Mouse (Mus musculus): ENCODE results near the gene Olfr374. TPM values are rescaled to one million over a fixed set of nuclear protein-coding genes. Genes with fewer than 3 reads are reported as not detected.
A peak's percentile ranks its signal among the peaks of the same experiment; 100 is the strongest.

Gene Olfr374
- total and polyA plus RNA-seq, 3 experiments, result not detected

- WGBS, result 6% methylated on average over 47 of the region's 49 CpGs
- DNase-seq, result peak; percentile 87
- peaks cover 5% of the 10 kb centered on the region; the same call in 1 of the 2 replicates for H3K79me2 ChIP-seq (replicated peaks; ENCODE audit: control insufficient read depth, insufficient read depth, low read length)
- peak; percentile 74 for TF ChIP-seq POLR2A (IDR thresholded peaks at IDR 0.05; ENCODE audit: insufficient read depth, low read depth, low read length)
- TF ChIP-seq CTCF (IDR thresholded peaks at IDR 0.05), result no peak
- no peaks in the 10 kb centered on the region for H3K27me3 ChIP-seq (ENCODE audit: control insufficient read depth, insufficient read depth, low read length)
- H3K9ac ChIP-seq (ENCODE audit: low read depth, low read length), result peak within 1 kb of the TSS; percentile 100
- H3K4me1 ChIP-seq (ENCODE audit: control insufficient read depth, insufficient read depth, low read length), result peaks cover 16% of the 10 kb centered on the region
- peak within 1 kb of the TSS; percentile 81 for H3K4me3 ChIP-seq
- intact Hi-C loops (cut with DNase I), result loop anchor here (1.0 kb wide), 1 partner anchor 25 kb away; no protein-coding TSS in a partner anchor
- peaks cover 9% of the 10 kb centered on the region for H3K36me3 ChIP-seq (ENCODE audit: control insufficient read depth, insufficient read depth, low read length)
- H3K27ac ChIP-seq, result peak within 1 kb of the TSS; percentile 98
These were observed 28.1 kb downstream of the Olfr374 start, which contains the start of gene Tpm4 for GRCm38 (mm10) chr8:72134756-72135445. Gene Tpm4 (plus strand): TSS chr8:72134975.

- peaks cover 16% of the 10 kb centered on the region for H3K4me1 ChIP-seq (ENCODE audit: control insufficient read depth, insufficient read depth, low read length)
- intact Hi-C loops (cut with DNase I), result loop anchor here (1.0 kb wide), 1 partner anchor 25 kb away; no protein-coding TSS in a partner anchor
- peak; percentile 74 to 75 for DNase-seq
- no peaks in the 10 kb centered on the region for H3K27me3 ChIP-seq (ENCODE audit: control insufficient read depth, insufficient read depth, low read length)
- peaks cover 5% of the 10 kb centered on the region; the same call in 1 of the 2 replicates for H3K79me2 ChIP-seq (replicated peaks; ENCODE audit: control insufficient read depth, insufficient read depth, low read length)
- TF ChIP-seq POLR2A (IDR thresholded peaks at IDR 0.05; ENCODE audit: insufficient read depth, low read depth, low read length) (no peak), EP300 (IDR thresholded peaks at IDR 0.05; ENCODE audit: insufficient read depth, low read depth, low read length) (no peak), CTCF (IDR thresholded peaks at IDR 0.05) (peak; percentile 55)
- peak overlapping the region; percentile 100 for H3K9ac ChIP-seq (ENCODE audit: low read depth, low read length)
- H3K27ac ChIP-seq, result peak overlapping the region; percentile 98
- whole genome bisulfite sequencing, result under 1% methylated on average over 60 of the region's 62 CpGs
- H3K36me3 ChIP-seq (ENCODE audit: control insufficient read depth, insufficient read depth, low read length), result peaks cover 9% of the 10 kb centered on the region
- H3K4me3 ChIP-seq, result peak overlapping the region; percentile 81
These were observed 28.8 kb downstream of the Olfr374 start for GRCm38 (mm10) chr8:72135446-72136301.

DNA sequence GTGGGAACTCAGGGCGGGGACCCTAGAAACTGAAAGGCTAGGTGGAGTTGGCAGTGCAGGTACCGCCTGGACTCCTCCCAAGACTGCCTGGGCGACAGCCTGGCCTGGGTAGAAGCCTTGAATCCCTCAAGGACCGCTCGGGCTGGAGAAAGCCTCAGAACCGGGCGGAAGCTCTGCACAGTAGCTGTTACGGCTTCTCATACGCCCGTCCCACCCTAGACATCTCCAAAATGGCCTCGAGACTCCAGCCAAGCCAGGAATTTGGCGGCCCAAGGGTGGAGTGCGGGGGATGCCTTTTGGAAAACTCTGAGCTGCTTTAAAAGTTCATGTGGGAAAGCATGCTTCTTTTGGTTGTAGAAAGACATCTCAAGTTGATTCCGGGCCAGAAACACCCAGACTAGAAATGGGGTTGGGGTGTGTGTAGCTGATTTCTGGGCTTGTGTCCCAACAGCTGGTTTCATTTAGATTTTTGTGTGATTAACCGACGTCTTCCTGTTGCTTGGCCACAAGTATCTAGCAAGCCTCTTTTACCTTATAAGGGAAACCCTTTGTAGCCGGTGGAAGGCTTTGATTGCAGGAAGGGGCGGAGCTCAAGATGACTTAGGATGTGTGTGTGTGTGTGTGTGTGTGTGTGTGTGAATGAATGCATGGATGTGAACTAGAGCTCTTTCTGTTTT lies 29.6 kb downstream of the Olfr374 start:
- peak; percentile 77; the same call in 1 of the 2 replicates for TF ChIP-seq EP300 (IDR thresholded peaks at IDR 0.05; ENCODE audit: insufficient read depth, low read depth, low read length)
- peak; percentile 69 for TF ChIP-seq POLR2A (IDR thresholded peaks at IDR 0.05; ENCODE audit: insufficient read depth, low read depth, low read length)
- TF ChIP-seq CTCF (IDR thresholded peaks at IDR 0.05), result no peak
- no peaks in the 10 kb centered on the region for H3K27me3 ChIP-seq (ENCODE audit: control insufficient read depth, insufficient read depth, low read length)
- H3K4me1 ChIP-seq (ENCODE audit: control insufficient read depth, insufficient read depth, low read length), result peaks cover 16% of the 10 kb centered on the region
- peak overlapping the region; percentile 98 for H3K27ac ChIP-seq
- peak overlapping the region; percentile 81 for H3K4me3 ChIP-seq
- H3K79me2 ChIP-seq (replicated peaks; ENCODE audit: control insufficient read depth, insufficient read depth, low read length), result peaks cover 5% of the 10 kb centered on the region; the same call in 1 of the 2 replicates
- peak overlapping the region; percentile 100 for H3K9ac ChIP-seq (ENCODE audit: low read depth, low read length)
- peaks cover 16% of the 10 kb centered on the region for H3K36me3 ChIP-seq (ENCODE audit: control insufficient read depth, insufficient read depth, low read length)
- WGBS, result 5% methylated on average over 18 of the region's 18 CpGs
- intact Hi-C loops (cut with DNase I), result no loop called here
- peak; percentile 75 to 85 for DNase-seq

DNA sequence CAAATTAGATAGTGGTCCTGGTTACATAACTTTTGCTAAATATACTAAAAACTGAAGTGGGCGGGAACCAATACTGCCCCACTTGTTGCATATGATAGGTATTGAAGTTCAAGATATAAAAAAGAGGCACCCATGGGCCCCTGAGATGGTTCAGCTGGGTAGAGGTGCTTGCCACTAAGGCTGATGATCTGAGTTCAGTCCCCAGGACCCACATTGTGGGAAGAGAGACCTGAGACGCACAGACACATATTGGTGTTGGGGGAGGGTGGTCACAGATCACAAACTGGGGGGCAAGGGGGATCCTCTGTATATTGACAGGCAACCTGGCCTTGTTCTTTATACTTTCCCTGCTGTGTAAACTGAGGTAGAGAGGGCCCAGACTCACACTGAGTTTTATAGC lies 30.6 kb downstream of the Olfr374 start:
- Histone ChIP-seq H3K36me3 (ENCODE audit: control insufficient read depth, insufficient read depth, low read length) (peaks cover 25% of the 10 kb centered on the region), H3K9ac (ENCODE audit: low read depth, low read length) (no peak overlapping the region), H3K27me3 (ENCODE audit: control insufficient read depth, insufficient read depth, low read length) (no peaks in the 10 kb centered on the region), H3K4me1 (ENCODE audit: control insufficient read depth, insufficient read depth, low read length) (peaks cover 16% of the 10 kb centered on the region), H3K4me3 (0 out of 2 replicates have a peak overlapping the region, but pooled peaks have one; percentile 18), H3K27ac (peak overlapping the region; percentile 98), H3K79me2 (replicated peaks; ENCODE audit: control insufficient read depth, insufficient read depth, low read length) (peaks cover 5% of the 10 kb centered on the region; the same call in 1 of the 2 replicates)
- DNase-seq, result no peak
- TF ChIP-seq POLR2A (IDR thresholded peaks at IDR 0.05; ENCODE audit: insufficient read depth, low read depth, low read length) (no peak), CTCF (IDR thresholded peaks at IDR 0.05) (no peak), EP300 (IDR thresholded peaks at IDR 0.05; ENCODE audit: insufficient read depth, low read depth, low read length) (no peak)
- WGBS, result 75% methylated on average over 2 of the region's 2 CpGs
- intact Hi-C loops (cut with DNase I), result no loop called here

GRCm38 (mm10) chr8:72138456-72138855 lies 31.6 kb downstream of the Olfr374 start:
- Histone ChIP-seq H3K4me1 (ENCODE audit: control insufficient read depth, insufficient read depth, low read length) (peaks cover 16% of the 10 kb centered on the region), H3K79me2 (replicated peaks; ENCODE audit: control insufficient read depth, insufficient read depth, low read length) (peaks cover 5% of the 10 kb centered on the region; the same call in 1 of the 2 replicates), H3K27me3 (ENCODE audit: control insufficient read depth, insufficient read depth, low read length) (no peaks in the 10 kb centered on the region), H3K27ac (no peak overlapping the region), H3K9ac (ENCODE audit: low read depth, low read length) (no peak overlapping the region), H3K4me3 (no peak overlapping the region), H3K36me3 (ENCODE audit: control insufficient read depth, insufficient read depth, low read length) (peaks cover 25% of the 10 kb centered on the region)
- no peak for TF ChIP-seq POLR2A (IDR thresholded peaks at IDR 0.05; ENCODE audit: insufficient read depth, low read depth, low read length)
- no peak for TF ChIP-seq CTCF (IDR thresholded peaks at IDR 0.05)
- DNase-seq, result no peak
- WGBS, result 91% methylated on average over 5 of the region's 5 CpGs
- intact Hi-C loops (cut with DNase I), result no loop called here
